ENCODE assay signal across 8 mouse cellular contexts in the genomic region with DNA sequence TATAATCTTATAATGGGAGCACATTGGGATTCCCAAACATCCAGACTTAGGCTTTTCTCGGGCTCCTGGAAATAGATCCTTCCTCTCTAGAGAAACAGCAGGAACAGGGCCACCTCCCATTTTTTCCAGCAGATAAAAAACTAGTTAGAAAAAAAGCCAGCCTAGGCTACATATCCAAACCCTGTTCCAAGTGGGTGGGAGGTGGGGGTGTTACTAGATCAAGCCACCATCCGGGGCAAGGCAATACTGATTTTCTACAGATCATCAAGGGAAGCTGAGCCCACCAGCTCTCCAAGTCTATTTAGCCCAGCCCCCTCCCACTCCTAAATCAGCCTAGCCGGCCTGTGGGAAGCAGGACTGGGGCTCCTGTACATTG. TPM values are rescaled to one million over a fixed set of nuclear protein-coding genes. Genes with fewer than 3 reads are reported as not detected.
DNase-seq lines count a peak whose midpoint lies in the region; ATAC-seq and TF ChIP-seq lines count a peak whose summit lies in the region.

No protein-coding gene starts in this region.

- H3K4me2 ChIP-seq in limb, embryonic 11.5 days (ENCODE audit: low read depth, severe bottlenecking), result peak overlapping the region; percentile 99
- H3K4me2 ChIP-seq in neural tube, embryonic 13.5 days, result peak overlapping the region; percentile 97

- H3K9me3 ChIP-seq in heart, embryonic 10.5 days, result no peaks in the 10 kb centered on the region
- H3K9me3 ChIP-seq in limb, embryonic 11.5 days (ENCODE audit: control insufficient read depth, low read length), result no peaks in the 10 kb centered on the region
- no peaks in the 10 kb centered on the region for H3K9me3 ChIP-seq in neural tube, embryonic 13.5 days

- no peak for TF ChIP-seq POLR2A in lung, adult 2 months (IDR thresholded peaks at IDR 0.05; ENCODE audit: borderline replicate concordance, extremely low read depth, low read depth, low read length)

- 11% methylated on average over 3 of the region's 3 CpGs for WGBS in lung, adult 2 months
- 48% methylated on average over 3 of the region's 3 CpGs for WGBS in heart, embryonic 10.5 days
- whole genome bisulfite sequencing in limb, embryonic 11.5 days, result 56% methylated on average over 3 of the region's 3 CpGs
- WGBS in neural tube, embryonic 13.5 days, result 52% methylated on average over 3 of the region's 3 CpGs

- H3K27ac ChIP-seq in heart, embryonic 10.5 days, result peak overlapping the region; percentile 79
- no peak overlapping the region for H3K27ac ChIP-seq in limb, embryonic 11.5 days (replicated peaks; ENCODE audit: low read depth, low read length)
- peak overlapping the region; percentile 52; the same call in 1 of the 2 replicates for H3K27ac ChIP-seq in neural tube, embryonic 13.5 days (replicated peaks)

- no peak for DNase-seq in lung, adult 2 months
- no peak for DNase-seq in lung, postnatal 25 days (ENCODE audit: low spot score)
- no peak for DNase-seq in heart, embryonic 10.5 days (ENCODE audit: low spot score)
- no peak for DNase-seq in limb, embryonic 11.5 days (ENCODE audit: low spot score)
- no peak for DNase-seq in retina, postnatal 1 day
- no peak for DNase-seq in ovary, postnatal 10 days (ENCODE audit: low spot score)
- no peak for DNase-seq in cerebellum, postnatal 4 days (ENCODE audit: low spot score in 2 of 2)

- H3K27me3 ChIP-seq in heart, embryonic 10.5 days (ENCODE audit: insufficient read depth, poor library complexity, severe bottlenecking), result 0 out of 2 replicates have a peak, but pooled peaks cover 3% of the 10 kb centered on the region
- no peaks in the 10 kb centered on the region for H3K27me3 ChIP-seq in limb, embryonic 11.5 days (ENCODE audit: control insufficient read depth, insufficient read depth, low read length)
- H3K27me3 ChIP-seq in neural tube, embryonic 13.5 days, result no peaks in the 10 kb centered on the region

- 0 out of 2 replicates have a peak overlapping the region, but pooled peaks have one; percentile 34 for H3K9ac ChIP-seq in limb, embryonic 11.5 days (ENCODE audit: low read length)
- H3K9ac ChIP-seq in neural tube, embryonic 13.5 days, result peak overlapping the region; percentile 22

- H3K4me3 ChIP-seq in lung, adult 2 months (replicated peaks; ENCODE audit: extremely low read depth, low read depth, low read length), result peak overlapping the region; percentile 72
- H3K4me3 ChIP-seq in heart, embryonic 10.5 days, result peak overlapping the region; percentile 73
- peak overlapping the region; percentile 14; the same call in 1 of the 2 replicates for H3K4me3 ChIP-seq in limb, embryonic 11.5 days (ENCODE audit: low read depth, low read length)
- peak overlapping the region; percentile 55; the same call in 1 of the 2 replicates for H3K4me3 ChIP-seq in neural tube, embryonic 13.5 days

- H3K4me1 ChIP-seq in lung, adult 2 months (ENCODE audit: control insufficient read depth, insufficient read depth, low read length), result peaks cover 13% of the 10 kb centered on the region
- H3K4me1 ChIP-seq in heart, embryonic 10.5 days, result peaks cover 44% of the 10 kb centered on the region
- H3K4me1 ChIP-seq in limb, embryonic 11.5 days (ENCODE audit: control insufficient read depth, insufficient read depth, low read length), result peaks cover 22% of the 10 kb centered on the region
- H3K4me1 ChIP-seq in neural tube, embryonic 13.5 days (replicated peaks), result peaks cover 34% of the 10 kb centered on the region

- ATAC-seq in limb, embryonic 11.5 days (ENCODE audit: insufficient number of reproducible peaks, low FRiP score, low TSS enrichment, low read depth), result no peak
- no peak for ATAC-seq in neural tube, embryonic 13.5 days (ENCODE audit: low read depth)

- peaks cover 50% of the 10 kb centered on the region for H3K36me3 ChIP-seq in heart, embryonic 10.5 days
- H3K36me3 ChIP-seq in limb, embryonic 11.5 days (ENCODE audit: control insufficient read depth, insufficient read depth, low read length), result peaks cover 10% of the 10 kb centered on the region
- peaks cover 33% of the 10 kb centered on the region for H3K36me3 ChIP-seq in neural tube, embryonic 13.5 days

- no peak for TF ChIP-seq CTCF in lung, adult 2 months (IDR thresholded peaks at IDR 0.05; ENCODE audit: insufficient read depth, low read length)

RNA-seq across cellular contexts. Expression of gene Prkd2, which starts 2.0 kb away (rescaled TPM):
- 97.2 and 121 TPM in 2 replicates for polyA plus RNA-seq in lung, adult 2 months (2012; rRNA removed)
- 8.9 and 9.4 TPM in 2 replicates for polyA plus RNA-seq in heart, embryonic 10.5 days (2016; fragmentation: Nextera tagmentation; extraction: Ambion mirVana)
- 16.6 and 16.8 TPM in 2 replicates for polyA plus RNA-seq in limb, embryonic 11.5 days (2014; fragmentation: Nextera tagmentation; extraction: Ambion mirVana)
- polyA plus RNA-seq in neural tube, embryonic 13.5 days (2015; fragmentation: Nextera tagmentation; extraction: Ambion mirVana), result 6.3 and 6.8 TPM in 2 replicates

RNA-seq across cellular contexts. Expression of gene Fkrp, which starts 28.2 kb away (rescaled TPM):
- polyA plus RNA-seq in lung, adult 2 months (2012; rRNA removed), result 41.7 and 42.0 TPM in 2 replicates
- 29.5 and 36.7 TPM in 2 replicates for polyA plus RNA-seq in heart, embryonic 10.5 days (2016; fragmentation: Nextera tagmentation; extraction: Ambion mirVana)
- 25.4 and 29.3 TPM in 2 replicates for polyA plus RNA-seq in limb, embryonic 11.5 days (2014; fragmentation: Nextera tagmentation; extraction: Ambion mirVana)
- 40.0 and 45.9 TPM in 2 replicates for polyA plus RNA-seq in neural tube, embryonic 13.5 days (2015; fragmentation: Nextera tagmentation; extraction: Ambion mirVana)

RNA-seq across cellular contexts. Expression of gene Strn4, which starts 29.0 kb away (rescaled TPM):
- 164 and 180 TPM in 2 replicates for polyA plus RNA-seq in lung, adult 2 months (2012; rRNA removed)
- polyA plus RNA-seq in heart, embryonic 10.5 days (2016; fragmentation: Nextera tagmentation; extraction: Ambion mirVana), result 101 and 107 TPM in 2 replicates
- polyA plus RNA-seq in limb, embryonic 11.5 days (2014; fragmentation: Nextera tagmentation; extraction: Ambion mirVana), result 125 and 128 TPM in 2 replicates
- 155 and 174 TPM in 2 replicates for polyA plus RNA-seq in neural tube, embryonic 13.5 days (2015; fragmentation: Nextera tagmentation; extraction: Ambion mirVana)

RNA-seq across cellular contexts. Expression of gene Dact3, which starts 30.4 kb away (rescaled TPM):
- polyA plus RNA-seq in lung, adult 2 months (2012; rRNA removed), result 31.7 and 41.1 TPM in 2 replicates
- 5.0 and 7.2 TPM in 2 replicates for polyA plus RNA-seq in heart, embryonic 10.5 days (2016; fragmentation: Nextera tagmentation; extraction: Ambion mirVana)
- 14.6 and 15.7 TPM in 2 replicates for polyA plus RNA-seq in limb, embryonic 11.5 days (2014; fragmentation: Nextera tagmentation; extraction: Ambion mirVana)
- polyA plus RNA-seq in neural tube, embryonic 13.5 days (2015; fragmentation: Nextera tagmentation; extraction: Ambion mirVana), result 3.7 and 3.9 TPM in 2 replicates

RNA-seq across cellular contexts. Expression of gene Gng8, which starts 46.9 kb away (rescaled TPM):
- polyA plus RNA-seq in lung, adult 2 months (2012; rRNA removed), result 12.5 and 27.7 TPM in 2 replicates
- polyA plus RNA-seq in heart, embryonic 10.5 days (2016; fragmentation: Nextera tagmentation; extraction: Ambion mirVana), result 3.0 and 6.3 TPM in 2 replicates
- polyA plus RNA-seq in limb, embryonic 11.5 days (2014; fragmentation: Nextera tagmentation; extraction: Ambion mirVana), result 13.9 and 15.9 TPM in 2 replicates
- 15.4 and 24.1 TPM in 2 replicates for polyA plus RNA-seq in neural tube, embryonic 13.5 days (2015; fragmentation: Nextera tagmentation; extraction: Ambion mirVana)

Comparison
In these comparisons a context has a peak if more than half of its experiments do, and no peak if none do; other contexts are left out.
1. H3K4me3 ChIP-seq: peak in every context shown above with its lines; median percentile 73 in heart, embryonic 10.5 days; 72 in lung, adult 2 months; 55 in neural tube, embryonic 13.5 days; 14 in limb, embryonic 11.5 days.